Mouse (Mus musculus): ENCODE data around the gene Plpp6.
"Not testable (repeated sequence)": the region's sequence is repeated elsewhere in the genome, so short reads cannot be mapped to it uniquely, and the experiment has no call there.

Plpp6 gene

GRCm38 (mm10) chr19:28989515-28989914 lies 25.8 kb downstream of the Plpp6 start:
- DNase-seq (ENCODE audit: low spot score), result no peak

GRCm38 (mm10) chr19:28990194-28990589 lies 26.4 kb downstream of the Plpp6 start, which contains the start of gene Cdc37l1:
Cdc37l1 (plus strand) TSS chr19:28990352.
- DNase-seq (ENCODE audit: low spot score), result peak; percentile 99

- DNase-seq (ENCODE audit: low spot score), result no peak
These were observed 27.0 kb downstream of the Plpp6 start for GRCm38 (mm10) chr19:28990590-28991221.

GRCm38 (mm10) chr19:28991391-28991790 lies 27.6 kb downstream of the Plpp6 start:
- no peak for DNase-seq (ENCODE audit: low spot score)

GRCm38 (mm10) chr19:28994870-28995269 lies 31.1 kb downstream of the Plpp6 start:
- DNase-seq (ENCODE audit: low spot score), result no peak

- no peak for DNase-seq (ENCODE audit: low spot score)
These were observed 31.6 kb downstream of the Plpp6 start for GRCm38 (mm10) chr19:28995366-28995765.

GRCm38 (mm10) chr19:28997976-28998630 lies 34.4 kb downstream of the Plpp6 start:
- DNase-seq (ENCODE audit: low spot score), result no peak

- DNase-seq (ENCODE audit: low spot score), result not testable (repeated sequence)
These were observed 36.6 kb downstream of the Plpp6 start for GRCm38 (mm10) chr19:29000321-29000720.

- DNase-seq (ENCODE audit: low spot score), result no peak
These were observed 44.4 kb downstream of the Plpp6 start for GRCm38 (mm10) chr19:29008069-29008706.

GRCm38 (mm10) chr19:29009046-29009445 lies 45.3 kb downstream of the Plpp6 start:
- DNase-seq (ENCODE audit: low spot score), result no peak

- DNase-seq (ENCODE audit: low spot score), result no peak
These were observed 47.7 kb downstream of the Plpp6 start for GRCm38 (mm10) chr19:29011355-29011990.

- DNase-seq (ENCODE audit: low spot score), result peak; percentile 38
These were observed 50.8 kb downstream of the Plpp6 start for GRCm38 (mm10) chr19:29014466-29015055.

- DNase-seq (ENCODE audit: low spot score), result peak; percentile 27
These were observed 51.9 kb downstream of the Plpp6 start for GRCm38 (mm10) chr19:29015410-29016203.

GRCm38 (mm10) chr19:29016204-29016765 lies 52.5 kb downstream of the Plpp6 start:
- DNase-seq (ENCODE audit: low spot score), result peak; percentile 1

Measured in testis, postnatal 10 days (tissue).